In the genomic region with DNA sequence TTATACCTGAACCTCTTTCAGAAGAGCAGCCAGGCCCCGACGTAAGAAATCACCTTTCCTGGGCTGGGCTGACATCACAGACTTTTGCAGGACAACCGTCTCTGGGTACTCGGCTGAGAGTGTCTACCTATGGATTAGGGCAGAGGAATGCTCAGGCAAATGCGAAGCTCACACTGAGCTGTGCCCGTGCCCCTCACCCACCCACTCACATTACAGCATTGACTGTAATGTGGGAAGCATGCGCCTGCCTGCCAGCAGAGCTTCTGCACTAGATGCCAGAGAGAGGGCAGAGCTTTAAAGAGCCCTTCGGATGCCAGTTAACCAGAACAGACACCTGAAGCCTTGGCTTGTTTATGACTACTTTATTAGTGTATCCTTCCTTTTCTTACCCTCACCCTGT, we compare ENCODE assay signal across 19 mouse cellular contexts. TPM values are rescaled to one million over a fixed set of nuclear protein-coding genes. Genes with fewer than 3 reads are reported as not detected.
A peak's percentile ranks its signal among the peaks of the same experiment; 100 is the strongest.
DNase-seq lines count a peak whose midpoint lies in the region; ATAC-seq lines count a peak whose summit lies in the region.
"Had no signal": no experiment of that assay in that cellular context is flagged by ENCODE, and none has a peak within 500 bp of the region (broad histone marks: within the 10 kb centered on the region; RNA-seq: fewer than 3 reads in every experiment).

No protein-coding gene starts in this region.

- H3K9me3 ChIP-seq in forebrain, embryonic 13.5 days (replicated peaks), result no peaks in the 10 kb centered on the region
- H3K9me3 ChIP-seq in forebrain, embryonic 11.5 days (ENCODE audit: control insufficient read depth, low read length), result no peaks in the 10 kb centered on the region
- no peaks in the 10 kb centered on the region for H3K9me3 ChIP-seq in lung, embryonic 16.5 days (ENCODE audit: control insufficient read depth, low read length)
- H3K9me3 ChIP-seq: heart, embryonic 10.5 days; midbrain, embryonic 12.5 days had no signal

- 72% methylated on average over 8 of the region's 8 CpGs for WGBS in forebrain, embryonic 13.5 days
- WGBS in forebrain, embryonic 11.5 days, result 84% methylated on average over 8 of the region's 8 CpGs
- 51% methylated on average over 8 of the region's 8 CpGs for WGBS in lung, embryonic 16.5 days

- H3K4me2 ChIP-seq in forebrain, embryonic 13.5 days, result no peak overlapping the region
- no peak overlapping the region for H3K4me2 ChIP-seq in forebrain, embryonic 11.5 days (ENCODE audit: low read depth, low read length, severe bottlenecking)
- no peak overlapping the region for H3K4me2 ChIP-seq in lung, embryonic 16.5 days (ENCODE audit: low read depth, low read length)
- H3K4me2 ChIP-seq: midbrain, embryonic 12.5 days had no signal

- no peak overlapping the region for H3K27ac ChIP-seq in forebrain, embryonic 13.5 days
- H3K27ac ChIP-seq in forebrain, embryonic 11.5 days (ENCODE audit: low read depth, low read length), result no peak overlapping the region
- no peak overlapping the region for H3K27ac ChIP-seq in lung, embryonic 16.5 days (ENCODE audit: low read length)
- H3K27ac ChIP-seq: heart, embryonic 10.5 days; macrophage; midbrain, embryonic 12.5 days had no signal

- DNase-seq in forebrain, embryonic 11.5 days (ENCODE audit: low spot score), result no peak
- no peak for DNase-seq in lung, postnatal 10 days
- peak; percentile 28 for DNase-seq in layer of hippocampus, adult 9-11 months
- DNase-seq in right cerebral cortex, postnatal 14 days, result peak; percentile 27
- no peak for DNase-seq in heart, adult 8-10 months (ENCODE audit: low spot score)
- no peak for DNase-seq in kidney, postnatal 25 days
- DNase-seq: adrenal gland, postnatal 14 days; cerebellum, postnatal 14 days; kidney, adult 8-10 months; liver; spleen, adult 18-20 months; thymus, postnatal 14 days had no signal

- no peak overlapping the region for H3K4me3 ChIP-seq in forebrain, embryonic 13.5 days
- H3K4me3 ChIP-seq in forebrain, embryonic 11.5 days (ENCODE audit: low read depth, low read length), result no peak overlapping the region
- H3K4me3 ChIP-seq in lung, embryonic 16.5 days (ENCODE audit: low read length), result no peak overlapping the region
- H3K4me3 ChIP-seq: erythroblast, embryonic 14.5 days; heart, embryonic 10.5 days; midbrain, embryonic 12.5 days had no signal

- no peaks in the 10 kb centered on the region for H3K36me3 ChIP-seq in forebrain, embryonic 13.5 days (ENCODE audit: poor library complexity, severe bottlenecking)
- H3K36me3 ChIP-seq in forebrain, embryonic 11.5 days (ENCODE audit: control insufficient read depth, insufficient read depth, low read length), result no peaks in the 10 kb centered on the region
- H3K36me3 ChIP-seq in lung, embryonic 16.5 days (ENCODE audit: control insufficient read depth, insufficient read depth, low read length), result no peaks in the 10 kb centered on the region
- H3K36me3 ChIP-seq: heart, embryonic 10.5 days; midbrain, embryonic 12.5 days had no signal

- no peaks in the 10 kb centered on the region for H3K4me1 ChIP-seq in forebrain, embryonic 13.5 days
- no peaks in the 10 kb centered on the region for H3K4me1 ChIP-seq in forebrain, embryonic 11.5 days (replicated peaks; ENCODE audit: control insufficient read depth, insufficient read depth, low read length)
- H3K4me1 ChIP-seq in lung, embryonic 16.5 days (replicated peaks; ENCODE audit: control insufficient read depth, insufficient read depth, low read length), result peaks cover 29% of the 10 kb centered on the region
- H3K4me1 ChIP-seq: midbrain, embryonic 12.5 days had no signal

- H3K9ac ChIP-seq in forebrain, embryonic 13.5 days, result no peak overlapping the region
- no peak overlapping the region for H3K9ac ChIP-seq in forebrain, embryonic 11.5 days (ENCODE audit: low read length)
- no peak overlapping the region for H3K9ac ChIP-seq in lung, embryonic 16.5 days (ENCODE audit: low read length)
- H3K9ac ChIP-seq: midbrain, embryonic 12.5 days had no signal

- no peaks in the 10 kb centered on the region for H3K27me3 ChIP-seq in forebrain, embryonic 13.5 days
- no peaks in the 10 kb centered on the region for H3K27me3 ChIP-seq in forebrain, embryonic 11.5 days (ENCODE audit: control insufficient read depth, insufficient read depth, low read length)
- no peaks in the 10 kb centered on the region for H3K27me3 ChIP-seq in lung, embryonic 16.5 days (ENCODE audit: control insufficient read depth, insufficient read depth, low read depth, low read length)
- H3K27me3 ChIP-seq: CH12.LX; midbrain, embryonic 12.5 days had no signal

- ATAC-seq in forebrain, embryonic 13.5 days, result peak; percentile 75; the same call in 1 of the 2 replicates
- no peak for ATAC-seq in forebrain, embryonic 11.5 days (replicated peaks; ENCODE audit: low FRiP score)
- peak; percentile 34; the same call in 1 of the 2 replicates for ATAC-seq in lung, embryonic 16.5 days (ENCODE audit: low read depth)

RNA-seq across cellular contexts. Expression of gene Phldb2, which starts 33.8 kb away (rescaled TPM):
- polyA plus RNA-seq in forebrain, embryonic 13.5 days (2015; fragmentation: Nextera tagmentation; extraction: Ambion mirVana), result 11.3 and 13.2 TPM in 2 replicates
- 29.0 and 31.5 TPM in 2 replicates for polyA plus RNA-seq in forebrain, embryonic 11.5 days (2014; fragmentation: Nextera tagmentation; extraction: Ambion mirVana)
- 57.8 and 59.4 TPM in 2 replicates for polyA plus RNA-seq in lung, embryonic 16.5 days (2015; fragmentation: Nextera tagmentation; extraction: Ambion mirVana)
- 10 to 100 TPM; 11.3 to 12.6 (median 11.8) TPM for total RNA-seq in heart, adult 8-10 months (2022)
- total RNA-seq: CH12.LX had no signal

Comparison
In these comparisons a context has a peak if more than half of its experiments do, and no peak if none do; other contexts are left out.
1. DNase-seq: peak in layer of hippocampus, adult 9-11 months (single experiment) and right cerebral cortex, postnatal 14 days (single experiment); none in forebrain, embryonic 11.5 days (single experiment), lung, postnatal 10 days (single experiment), heart, adult 8-10 months (single experiment) and kidney, postnatal 25 days (0 of 2).